Comparison of ENCODE assay signal across 12 mouse cellular contexts in the genomic region with DNA sequence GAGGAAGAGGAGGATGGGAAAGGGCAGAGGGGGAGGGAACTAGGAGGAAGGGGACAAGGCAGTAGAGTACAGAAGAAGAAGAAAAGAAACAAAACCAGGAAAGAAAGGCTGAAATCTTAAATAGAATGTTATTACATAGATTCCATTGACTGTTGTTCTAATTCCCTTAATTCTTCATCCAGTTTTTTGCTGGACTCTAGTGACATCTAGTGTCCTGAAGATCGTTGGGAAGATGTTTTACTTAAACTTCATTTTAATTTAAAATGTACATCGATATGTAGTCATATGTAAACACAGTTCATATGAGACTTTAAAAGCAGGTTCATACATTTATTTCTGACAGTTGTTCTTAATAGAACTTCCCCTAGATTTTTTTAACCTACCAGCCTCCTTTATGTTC.
DNase-seq lines count a peak whose midpoint lies in the region; ATAC-seq and TF ChIP-seq lines count a peak whose summit lies in the region.
"Had no signal": no experiment of that assay in that cellular context is flagged by ENCODE, and none has a peak within 500 bp of the region (broad histone marks: within the 10 kb centered on the region; RNA-seq: fewer than 3 reads in every experiment).

No protein-coding gene starts in this region.

- ATAC-seq in forebrain, postnatal 0 days, result no peak
- ATAC-seq in forebrain, embryonic 12.5 days (ENCODE audit: low FRiP score), result no peak
- ATAC-seq: CD4-positive, CD25-positive, alpha-beta regulatory T cell, adult 4 months had no signal

- no peak overlapping the region for H3K4me2 ChIP-seq in forebrain, postnatal 0 days (ENCODE audit: low read depth)
- H3K4me2 ChIP-seq in forebrain, embryonic 12.5 days, result no peak overlapping the region
- H3K4me2 ChIP-seq: limb, embryonic 13.5 days had no signal

- TF ChIP-seq CTCF in forebrain, postnatal 0 days (IDR thresholded peaks at IDR 0.05; ENCODE audit: low read depth), result peak; percentile 63
- peak; percentile 61 for TF ChIP-seq CTCF in left cerebral cortex, adult 2 months (IDR thresholded peaks at IDR 0.05)

- intact Hi-C loops in left cerebral cortex, adult 2 months (cut with DNase I), result loop anchor here (10.0 kb wide), 2 partner anchors 223 to 1517 kb away; no protein-coding TSS in a partner anchor
- intact Hi-C loops in left cerebral cortex, postnatal 4 days (cut with DNase I), result no loop called here

- H3K9me3 ChIP-seq in forebrain, postnatal 0 days (ENCODE audit: low read length), result no peaks in the 10 kb centered on the region
- H3K9me3 ChIP-seq in forebrain, embryonic 12.5 days, result no peaks in the 10 kb centered on the region
- H3K9me3 ChIP-seq: limb, embryonic 13.5 days; megakaryocyte, embryonic 14.5 days had no signal

- no peak overlapping the region for H3K4me3 ChIP-seq in forebrain, postnatal 0 days (ENCODE audit: low read depth, low read length)
- no peak overlapping the region for H3K4me3 ChIP-seq in forebrain, embryonic 12.5 days (replicated peaks)
- H3K4me3 ChIP-seq in left cerebral cortex, adult 2 months, result no peak overlapping the region
- H3K4me3 ChIP-seq: limb, embryonic 13.5 days; megakaryocyte, embryonic 14.5 days had no signal

- 45% methylated on average over 2 of the region's 2 CpGs for WGBS in forebrain, postnatal 0 days
- WGBS in forebrain, embryonic 12.5 days, result 71% methylated on average over 2 of the region's 2 CpGs

- no peaks in the 10 kb centered on the region for H3K4me1 ChIP-seq in forebrain, postnatal 0 days (ENCODE audit: insufficient read depth)
- no peaks in the 10 kb centered on the region for H3K4me1 ChIP-seq in forebrain, embryonic 12.5 days
- H3K4me1 ChIP-seq: limb, embryonic 13.5 days; megakaryocyte, embryonic 14.5 days had no signal

- DNase-seq in forebrain, postnatal 0 days, result peak; percentile 62
- DNase-seq in left cerebral cortex, adult 2 months (ENCODE audit: extremely low spot score in 1 of 2, low spot score in 2 of 2), result no peak
- no peak for DNase-seq in left cerebral cortex, postnatal 4 days
- peak; percentile 38 for DNase-seq in Muller cell, postnatal 12 days (ENCODE audit: inconsistent ontology term)
- DNase-seq in retina, embryonic 14.5 days (ENCODE audit: low spot score), result peak; percentile 32
- no peak for DNase-seq in adrenal gland, adult 18-20 months (ENCODE audit: low spot score in 2 of 2)
- DNase-seq: adrenal gland, adult 2 months; cerebellum, postnatal 36 days had no signal

- H3K36me3 ChIP-seq in forebrain, postnatal 0 days (ENCODE audit: insufficient read depth), result no peaks in the 10 kb centered on the region
- H3K36me3 ChIP-seq in forebrain, embryonic 12.5 days (replicated peaks), result no peaks in the 10 kb centered on the region
- H3K36me3 ChIP-seq: limb, embryonic 13.5 days had no signal

- no peak overlapping the region for H3K27ac ChIP-seq in forebrain, postnatal 0 days (ENCODE audit: low read depth, low read length)
- H3K27ac ChIP-seq in forebrain, embryonic 12.5 days, result no peak overlapping the region
- no peak overlapping the region for H3K27ac ChIP-seq in left cerebral cortex, adult 2 months
- H3K27ac ChIP-seq: limb, embryonic 13.5 days had no signal

- no peak overlapping the region for H3K9ac ChIP-seq in forebrain, postnatal 0 days
- no peak overlapping the region for H3K9ac ChIP-seq in forebrain, embryonic 12.5 days
- H3K9ac ChIP-seq: limb, embryonic 13.5 days had no signal

- H3K27me3 ChIP-seq in forebrain, postnatal 0 days (ENCODE audit: insufficient read depth, low read length), result no peaks in the 10 kb centered on the region
- H3K27me3 ChIP-seq in forebrain, embryonic 12.5 days, result no peaks in the 10 kb centered on the region
- H3K27me3 ChIP-seq: limb, embryonic 13.5 days; megakaryocyte, embryonic 14.5 days had no signal

Comparison
In these comparisons a context has a peak if more than half of its experiments do, and no peak if none do; other contexts are left out.
1. DNase-seq: peak in forebrain, postnatal 0 days (single experiment), Muller cell, postnatal 12 days (single experiment) and retina, embryonic 14.5 days (single experiment); none in left cerebral cortex, adult 2 months (0 of 2), left cerebral cortex, postnatal 4 days (single experiment) and adrenal gland, adult 18-20 months (0 of 2).